Mouse (Mus musculus) v-Abl transformed pro-B cells (cell line): ENCODE data around the gene Cdca4.

Experiments
- in situ Hi-C, 2 experiments: fragments of 400-800 bp; cut with MboI; formaldehyde crosslinking; loops; one replicate each; pipeline ENCODE4 v1.15.1; 2025; ENCODE audit not compliant: unreplicated experiment in 2 of 2

Cdca4 gene

DNA sequence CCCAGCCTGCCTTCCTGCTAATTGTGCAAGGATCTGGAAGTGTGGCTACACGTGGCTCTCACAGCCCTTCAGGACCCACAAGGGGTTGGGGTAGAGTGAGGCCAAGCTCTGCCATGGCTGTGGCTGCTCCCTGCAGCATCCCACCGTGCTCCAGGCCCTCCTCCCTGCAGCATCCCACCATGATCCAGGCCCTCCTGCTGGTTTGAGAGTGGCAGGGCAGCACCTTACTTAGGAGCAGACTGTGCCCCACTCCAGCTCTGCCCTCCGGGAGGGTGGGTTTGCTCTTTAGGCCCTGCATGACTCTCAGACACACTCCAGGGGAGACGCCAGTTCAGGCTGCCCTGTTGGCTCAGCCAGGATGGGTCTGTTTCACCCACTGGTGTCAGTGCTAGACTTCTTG is 58.8 kb downstream of the Cdca4 start:
- in situ Hi-C loops, result no loop called here
